Mouse (Mus musculus) embryonic facial prominence, embryonic 14.5 days (tissue): ENCODE results near the gene Map1a. TPM values are rescaled to one million over a fixed set of nuclear protein-coding genes. Genes with fewer than 3 reads are reported as not detected.

Experiments used
- polyA plus RNA-seq: library from polyadenylated mRNA; unstranded; fragments of >200 nt; fragmentation: Nextera tagmentation; extraction: Ambion mirVana; gene quantifications from 2 replicates; pipeline ENCODE4 v1.2.1, GENCODE M21; 2014

The Map1a gene
- polyA plus RNA-seq, 1 experiment from 2014 or later: 10.9 TPM

Other genes starting within 250 kb of the Map1a start
- gene Tgm5, start 203.8 kb upstream of the Map1a start, polyA plus RNA-seq: 0.38 and 0.86 TPM in 2 replicates
- gene Tgm7, start 179.8 kb upstream of the Map1a start, polyA plus RNA-seq: not detected in 2 replicates
- 20.3 and 20.4 TPM in 2 replicates for gene Adal, start 149.2 kb upstream of the Map1a start, polyA plus RNA-seq
- gene Lcmt2, start 148.9 kb upstream of the Map1a start, polyA plus RNA-seq: 14.9 and 16.9 TPM in 2 replicates
- gene Tubgcp4, start 118.9 kb upstream of the Map1a start, polyA plus RNA-seq: 39.5 and 41.6 TPM in 2 replicates
- 7.3 and 7.4 TPM in 2 replicates for gene Zscan29, start 118.5 kb upstream of the Map1a start, polyA plus RNA-seq
- 50.3 and 60.5 TPM in 2 replicates for gene Trp53bp1, start 18.2 kb upstream of the Map1a start, polyA plus RNA-seq
- gene Ppip5k1, start 65.8 kb downstream of the Map1a start, polyA plus RNA-seq: 7.6 and 9.8 TPM in 2 replicates
- gene Ckmt1, start 68.1 kb downstream of the Map1a start, polyA plus RNA-seq: 21.7 and 31.2 TPM in 2 replicates
- gene Strc, start 97.6 kb downstream of the Map1a start, polyA plus RNA-seq: 0.04 and 0.07 TPM in 2 replicates
- gene Pdia3, start 124.2 kb downstream of the Map1a start, polyA plus RNA-seq: 572 and 576 TPM in 2 replicates
- 1.7 and 2.1 TPM in 2 replicates for gene Catsper2, start 124.2 kb downstream of the Map1a start, polyA plus RNA-seq
- 19.6 and 19.7 TPM in 2 replicates for gene Ell3, start 154.7 kb downstream of the Map1a start, polyA plus RNA-seq
- gene Serf2, start 159.6 kb downstream of the Map1a start, polyA plus RNA-seq: 639 and 673 TPM in 2 replicates
- gene Hypk, start 163.7 kb downstream of the Map1a start, polyA plus RNA-seq: 92.5 and 92.9 TPM in 2 replicates
- gene Serinc4, start 167.2 kb downstream of the Map1a start, polyA plus RNA-seq: 0.24 and 0.32 TPM in 2 replicates
- gene Mfap1b, start 184.5 kb downstream of the Map1a start, polyA plus RNA-seq: 52.4 and 56.7 TPM in 2 replicates
- 21.9 and 23.3 TPM in 2 replicates for gene Mfap1a, start 217.1 kb downstream of the Map1a start, polyA plus RNA-seq
- gene Wdr76, start 217.1 kb downstream of the Map1a start, polyA plus RNA-seq: 5.3 and 5.6 TPM in 2 replicates